23 mouse cellular contexts compared by ENCODE assay signal in genomic region chr6:39283761-39284415, GRCm38 (mm10).
A peak's percentile ranks its signal among the peaks of the same experiment; 100 is the strongest.
DNase-seq lines count a peak whose midpoint lies in the region; ATAC-seq and TF ChIP-seq lines count a peak whose summit lies in the region.
"Had no signal": no experiment of that assay in that cellular context is flagged by ENCODE, and none has a peak within 500 bp of the region (broad histone marks: within the 10 kb centered on the region; RNA-seq: fewer than 3 reads in every experiment).

No protein-coding gene starts in this region.

- 36% methylated on average over 9 of the region's 9 CpGs for WGBS in kidney, adult 2 months
- 83% methylated on average over 9 of the region's 9 CpGs for WGBS in kidney, embryonic 14.5 days
- WGBS in intestine, postnatal 0 days: 62% methylated on average over 9 of the region's 9 CpGs
- WGBS in forebrain, postnatal 0 days: 75% methylated on average over 9 of the region's 9 CpGs

- no peak overlapping the region for H3K4me2 ChIP-seq in kidney, embryonic 14.5 days (replicated peaks; ENCODE audit: low read depth, low read length)
- no peak overlapping the region for H3K4me2 ChIP-seq in intestine, postnatal 0 days (replicated peaks; ENCODE audit: low read depth)
- H3K4me2 ChIP-seq in forebrain, postnatal 0 days (ENCODE audit: low read depth): no peak overlapping the region
- H3K4me2 ChIP-seq: forebrain, embryonic 12.5 days; heart, embryonic 13.5 days; hindbrain, embryonic 15.5 days; liver, embryonic 11.5 days had no signal

- DNase-seq in kidney, adult 2 months: peak; percentile 83
- DNase-seq in kidney, postnatal 14 days: peak; percentile 59
- DNase-seq in adrenal gland, postnatal 36 days: no peak
- no peak for DNase-seq in forebrain, postnatal 0 days
- DNase-seq: cerebellum, adult 11 months; cerebellum, postnatal 36 days; gastrocnemius, postnatal 25 days; layer of hippocampus, adult 9-11 months; lung, adult 18-20 months; lung, postnatal 14 days; midbrain, embryonic 14.5 days; right cerebral cortex, postnatal 25 days; thymus, postnatal 36 days had no signal

- no peaks in the 10 kb centered on the region for H3K36me3 ChIP-seq in kidney, adult 2 months (ENCODE audit: control insufficient read depth, insufficient read depth, low read length)
- no peaks in the 10 kb centered on the region for H3K36me3 ChIP-seq in kidney, embryonic 14.5 days (ENCODE audit: control insufficient read depth, insufficient read depth, low read length)
- H3K36me3 ChIP-seq in intestine, postnatal 0 days (ENCODE audit: control insufficient read depth, insufficient read depth): no peaks in the 10 kb centered on the region
- no peaks in the 10 kb centered on the region for H3K36me3 ChIP-seq in forebrain, postnatal 0 days (ENCODE audit: insufficient read depth)
- H3K36me3 ChIP-seq: forebrain, embryonic 12.5 days; G1E; heart, embryonic 13.5 days; hindbrain, embryonic 15.5 days had no signal

- no peak overlapping the region for H3K4me3 ChIP-seq in kidney, adult 2 months (ENCODE audit: insufficient read depth, low read depth, low read length)
- H3K4me3 ChIP-seq in kidney, embryonic 14.5 days (ENCODE audit: low read length): no peak overlapping the region
- H3K4me3 ChIP-seq in intestine, postnatal 0 days (ENCODE audit: low read depth, low read length): no peak overlapping the region
- H3K4me3 ChIP-seq in forebrain, postnatal 0 days (ENCODE audit: low read depth, low read length): no peak overlapping the region
- H3K4me3 ChIP-seq: forebrain, embryonic 12.5 days; heart, embryonic 13.5 days; hindbrain, embryonic 15.5 days; left cerebral cortex, adult 2 months; megakaryocyte, embryonic 14.5 days had no signal

- H3K27ac ChIP-seq in kidney, adult 2 months (ENCODE audit: insufficient read depth, low read depth, low read length): peak overlapping the region; percentile 71
- H3K27ac ChIP-seq in kidney, embryonic 14.5 days (ENCODE audit: low read depth, low read length): no peak overlapping the region
- no peak overlapping the region for H3K27ac ChIP-seq in intestine, postnatal 0 days (ENCODE audit: low read depth, low read length)
- no peak overlapping the region for H3K27ac ChIP-seq in forebrain, postnatal 0 days (ENCODE audit: low read depth, low read length)
- H3K27ac ChIP-seq: forebrain, embryonic 12.5 days; heart, embryonic 13.5 days; hindbrain, embryonic 15.5 days; left cerebral cortex, adult 2 months had no signal

- H3K4me1 ChIP-seq in kidney, adult 2 months (ENCODE audit: control insufficient read depth, insufficient read depth, low read length): peaks cover 18% of the 10 kb centered on the region; the same call in 1 of the 2 replicates
- H3K4me1 ChIP-seq in kidney, embryonic 14.5 days (ENCODE audit: control insufficient read depth, insufficient read depth, low read length): peaks cover 6% of the 10 kb centered on the region; the same call in 1 of the 2 replicates
- H3K4me1 ChIP-seq in intestine, postnatal 0 days (replicated peaks; ENCODE audit: control insufficient read depth, insufficient read depth, low read length): peaks cover 3% of the 10 kb centered on the region; the same call in 1 of the 2 replicates
- H3K4me1 ChIP-seq in forebrain, postnatal 0 days (ENCODE audit: insufficient read depth): no peaks in the 10 kb centered on the region
- H3K4me1 ChIP-seq: hindbrain, embryonic 15.5 days; megakaryocyte, embryonic 14.5 days had no signal

- H3K9ac ChIP-seq in kidney, embryonic 14.5 days (ENCODE audit: low read depth, low read length): no peak overlapping the region
- H3K9ac ChIP-seq in intestine, postnatal 0 days (ENCODE audit: low read depth, low read length): no peak overlapping the region
- no peak overlapping the region for H3K9ac ChIP-seq in forebrain, postnatal 0 days
- H3K9ac ChIP-seq: forebrain, embryonic 12.5 days; heart, embryonic 13.5 days; hindbrain, embryonic 15.5 days had no signal

- ATAC-seq in kidney, embryonic 14.5 days (ENCODE audit: low FRiP score, low TSS enrichment): no peak
- peak; percentile 45 for ATAC-seq in activated CD4-positive, CD25-positive, alpha-beta regulatory T cell, adult 4 months
- no peak for ATAC-seq in intestine, postnatal 0 days
- no peak for ATAC-seq in forebrain, postnatal 0 days

- TF ChIP-seq POLR2A in kidney, adult 2 months (IDR thresholded peaks at IDR 0.05; ENCODE audit: low read depth, low read length): no peak

- H3K27me3 ChIP-seq in kidney, adult 2 months (replicated peaks; ENCODE audit: control insufficient read depth, insufficient read depth, low read length): no peaks in the 10 kb centered on the region
- H3K27me3 ChIP-seq in kidney, embryonic 14.5 days (ENCODE audit: control insufficient read depth, insufficient read depth, low read length): no peaks in the 10 kb centered on the region
- H3K27me3 ChIP-seq in intestine, postnatal 0 days (replicated peaks; ENCODE audit: control insufficient read depth, insufficient read depth, low read length): no peaks in the 10 kb centered on the region
- H3K27me3 ChIP-seq in forebrain, postnatal 0 days (ENCODE audit: insufficient read depth, low read length): no peaks in the 10 kb centered on the region
- H3K27me3 ChIP-seq: forebrain, embryonic 12.5 days; heart, embryonic 13.5 days; hindbrain, embryonic 15.5 days had no signal

- no peaks in the 10 kb centered on the region; the same call in 1 of the 2 replicates for H3K9me3 ChIP-seq in kidney, embryonic 14.5 days (ENCODE audit: control insufficient read depth, low read length)
- no peaks in the 10 kb centered on the region for H3K9me3 ChIP-seq in intestine, postnatal 0 days (ENCODE audit: control insufficient read depth)
- no peaks in the 10 kb centered on the region for H3K9me3 ChIP-seq in forebrain, postnatal 0 days (ENCODE audit: low read length)
- H3K9me3 ChIP-seq: forebrain, embryonic 12.5 days; G1E; heart, embryonic 13.5 days; hindbrain, embryonic 15.5 days had no signal

- TF ChIP-seq CTCF in kidney, adult 2 months (conservative IDR thresholded peaks at IDR 0.05; ENCODE audit: insufficient read depth, insufficient read length, low read depth, low read length): no peak
- no peak for TF ChIP-seq CTCF in intestine, postnatal 0 days (IDR thresholded peaks at IDR 0.05; ENCODE audit: low read depth)
- no peak for TF ChIP-seq CTCF in forebrain, postnatal 0 days (IDR thresholded peaks at IDR 0.05; ENCODE audit: low read depth)

Comparison
In these comparisons a context has a peak if more than half of its experiments do, and no peak if none do; other contexts are left out.
1. DNase-seq: peak in kidney, adult 2 months (single experiment) and kidney, postnatal 14 days (single experiment); none in adrenal gland, postnatal 36 days (0 of 2) and forebrain, postnatal 0 days (single experiment).